Mouse (Mus musculus) ES-Bruce4 (cell line): Measurements from ENCODE around the gene Lrrc41.

ENCODE experiments used
- CTCF ChIP-seq: IDR thresholded peaks from one replicate; pipeline ENCODE4 v1.8.1; 2011; ENCODE audit warnings: low read depth, low read length
- EP300 ChIP-seq: IDR thresholded peaks from 2 replicates; pipeline ENCODE4 v1.6.1; 2011; ENCODE audit warnings: low read depth, low read length; ENCODE audit not compliant: insufficient read depth
- POLR2A ChIP-seq: IDR thresholded peaks from one replicate; pipeline ENCODE4 v1.8.1; 2011; ENCODE audit warnings: low read length; ENCODE audit not compliant: insufficient read depth

GRCm38 (mm10) chr4:116070116-116070515 is 5.0 kb upstream of the Lrrc41 start:
- TF ChIP-seq CTCF (no peak), POLR2A (no peak), EP300 (no peak)
